Mouse (Mus musculus) naive thymus-derived CD4-positive, alpha-beta T cell, adult 2 months (primary cell): ENCODE results near the gene Zbtb5.
"Not testable (repeated sequence)": the region's sequence is repeated elsewhere in the genome, so short reads cannot be mapped to it uniquely, and the experiment has no call there.

Experiments
- DNase-seq: peaks from one replicate; pipeline ENCODE4 v3.0.0-alpha.2; 2011; ENCODE audit warnings: low read depth

The Zbtb5 gene

GRCm38 (mm10) chr4:44967402-44967801 is 44.8 kb downstream of the Zbtb5 start:
- DNase-seq, result no peak

GRCm38 (mm10) chr4:44965736-44966135 is 46.5 kb downstream of the Zbtb5 start:
- DNase-seq, result no peak

GRCm38 (mm10) chr4:44965175-44965574 is 47.0 kb downstream of the Zbtb5 start:
- no peak for DNase-seq

- no peak for DNase-seq
Observed at GRCm38 (mm10) chr4:44963156-44963555, 49.1 kb downstream of the Zbtb5 start.

- DNase-seq, result no peak
Observed at GRCm38 (mm10) chr4:44959220-44959619, 53.0 kb downstream of the Zbtb5 start.

GRCm38 (mm10) chr4:44958776-44959175 is 53.4 kb downstream of the Zbtb5 start:
- no peak for DNase-seq

- DNase-seq, result no peak
Observed at GRCm38 (mm10) chr4:44953041-44953440, 59.2 kb downstream of the Zbtb5 start.

GRCm38 (mm10) chr4:44948314-44948713 is 63.9 kb downstream of the Zbtb5 start:
- no peak for DNase-seq

GRCm38 (mm10) chr4:44947464-44947863 is 64.7 kb downstream of the Zbtb5 start:
- DNase-seq, result no peak

- not testable (repeated sequence) for DNase-seq
Observed at GRCm38 (mm10) chr4:44946126-44946525, 66.1 kb downstream of the Zbtb5 start.

- DNase-seq, result no peak
Observed at GRCm38 (mm10) chr4:44944426-44945075, 67.7 kb downstream of the Zbtb5 start.

- DNase-seq, result no peak
Observed at GRCm38 (mm10) chr4:44943480-44943879, 68.7 kb downstream of the Zbtb5 start.

GRCm38 (mm10) chr4:44942237-44942636 is 70.0 kb downstream of the Zbtb5 start:
- no peak for DNase-seq
